Mouse (Mus musculus): ENCODE measurements at regions not wholly inside any gene's neighbourhood (a gene's known extent, or its start where the extent isn't known, plus 50 kb on each side); places are given as distances from the start of the nearest gene placed in this dataset.

GRCm38 (mm10) chr9:43899239-43899638 is 143.9 kb upstream of the Thy1 start:
- Histone ChIP-seq H3K9me3 (no peaks in the 10 kb centered on the region), H3K27ac (0 out of 2 replicates have a peak overlapping the region, but pooled peaks have one; percentile 18), H3K4me3 (no peak overlapping the region), H3K4me2 (no peak overlapping the region), H3K36me3 (no peaks in the 10 kb centered on the region), H3K4me1 (replicated peaks) (peaks cover 28% of the 10 kb centered on the region), H3K9ac (no peak overlapping the region), H3K27me3 (no peaks in the 10 kb centered on the region)
- no peak for ATAC-seq (ENCODE audit: low FRiP score)
- WGBS, result 28% methylated on average over 4 of the region's 4 CpGs

DNA sequence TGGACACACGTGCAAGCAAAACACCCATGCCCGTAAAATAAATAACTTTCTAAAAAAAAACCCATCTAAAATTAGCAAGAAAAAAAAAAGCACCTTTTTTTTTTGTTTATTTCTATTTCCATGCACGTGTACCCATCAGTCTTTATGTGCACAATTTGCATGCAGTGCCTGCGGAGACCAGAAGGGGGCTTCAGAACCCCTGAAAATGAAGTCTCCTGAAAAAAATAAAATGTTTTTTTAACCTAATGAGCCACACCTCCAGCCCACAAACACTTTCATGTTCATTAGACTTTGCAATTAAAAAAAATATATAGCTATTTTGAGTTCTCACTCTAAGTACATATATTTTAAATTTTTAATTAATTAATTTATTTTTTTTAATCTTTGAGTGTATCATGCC is 134.9 kb upstream of the Thy1 start:
- 90% methylated on average over 4 of the region's 4 CpGs for WGBS
- no peak for ATAC-seq (ENCODE audit: low FRiP score)

DNA sequence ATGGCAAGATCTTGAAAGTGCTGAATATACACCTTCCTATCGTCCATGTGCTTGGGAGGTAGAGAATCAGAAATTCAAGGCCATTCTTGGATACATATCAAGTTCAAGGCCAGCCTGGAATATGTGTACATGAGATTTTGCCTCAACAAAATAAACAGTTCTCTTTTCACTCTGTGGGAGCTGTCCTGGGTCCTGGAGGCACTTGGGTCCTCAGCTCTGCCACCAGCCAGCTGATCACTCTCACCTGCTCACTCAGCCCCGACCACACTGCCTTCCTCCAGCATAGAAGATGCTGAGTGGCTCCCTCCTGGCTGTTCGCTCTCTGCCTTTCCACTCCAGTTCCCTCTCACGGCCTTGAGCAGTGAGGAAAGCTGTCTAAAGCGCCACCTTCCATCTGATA is 128.2 kb upstream of the Thy1 start:
- Histone ChIP-seq H3K4me3 (no peak overlapping the region), H3K36me3 (no peaks in the 10 kb centered on the region), H3K27ac (no peak overlapping the region), H3K27me3 (peaks cover 7% of the 10 kb centered on the region; the same call in 1 of the 2 replicates), H3K4me1 (replicated peaks) (peaks cover 28% of the 10 kb centered on the region), H3K9me3 (no peaks in the 10 kb centered on the region), H3K4me2 (no peak overlapping the region), H3K9ac (no peak overlapping the region)
- WGBS, result 66% methylated on average over 5 of the region's 5 CpGs
- no peak for ATAC-seq (ENCODE audit: low FRiP score)

More for the DNA sequence above, 134.9 kb upstream of the Thy1 start:
- Histone ChIP-seq H3K4me2 (no peak overlapping the region), H3K9ac (no peak overlapping the region), H3K9me3 (no peaks in the 10 kb centered on the region), H3K36me3 (no peaks in the 10 kb centered on the region), H3K4me1 (replicated peaks) (peaks cover 10% of the 10 kb centered on the region), H3K27me3 (no peaks in the 10 kb centered on the region), H3K4me3 (no peak overlapping the region), H3K27ac (no peak overlapping the region)

GRCm38 (mm10) chr9:43917467-43917866 is 125.7 kb upstream of the Thy1 start:
- H3K27ac ChIP-seq, result peak overlapping the region; percentile 24; the same call in 1 of the 2 replicates
- no peak overlapping the region for H3K4me3 ChIP-seq
- no peak for ATAC-seq (ENCODE audit: low FRiP score)
- no peaks in the 10 kb centered on the region for H3K9me3 ChIP-seq
- peaks cover 49% of the 10 kb centered on the region for H3K4me1 ChIP-seq (replicated peaks)
- H3K27me3 ChIP-seq, result peaks cover 17% of the 10 kb centered on the region; the same call in 1 of the 2 replicates
- H3K9ac ChIP-seq, result no peak overlapping the region
- H3K36me3 ChIP-seq, result no peaks in the 10 kb centered on the region
- WGBS, result 21% methylated on average over 10 of the region's 10 CpGs
- H3K4me2 ChIP-seq, result no peak overlapping the region

- peaks cover 24% of the 10 kb centered on the region; the same call in 1 of the 2 replicates for H3K27me3 ChIP-seq
- H3K9ac ChIP-seq, result peak overlapping the region; percentile 68
- H3K36me3 ChIP-seq, result no peaks in the 10 kb centered on the region
- H3K4me2 ChIP-seq, result 0 out of 2 replicates have a peak overlapping the region, but pooled peaks have one; percentile 1
- peak overlapping the region; percentile 13; the same call in 1 of the 2 replicates for H3K27ac ChIP-seq
- no peak overlapping the region for H3K4me3 ChIP-seq
- peaks cover 61% of the 10 kb centered on the region for H3K4me1 ChIP-seq (replicated peaks)
- WGBS, result 35% methylated on average over 17 of the region's 17 CpGs
- H3K9me3 ChIP-seq, result no peaks in the 10 kb centered on the region
- no peak for ATAC-seq (ENCODE audit: low FRiP score)
These were observed 124.2 kb upstream of the Thy1 start for GRCm38 (mm10) chr9:43919010-43919409.

GRCm38 (mm10) chr9:43920053-43920754 is 123.0 kb upstream of the Thy1 start:
- Histone ChIP-seq H3K9me3 (no peaks in the 10 kb centered on the region), H3K27ac (peak overlapping the region; percentile 36), H3K4me2 (peak overlapping the region; percentile 25; the same call in 1 of the 2 replicates), H3K36me3 (no peaks in the 10 kb centered on the region), H3K4me3 (no peak overlapping the region), H3K9ac (no peak overlapping the region; the same call in 1 of the 2 replicates), H3K27me3 (peaks cover 24% of the 10 kb centered on the region; the same call in 1 of the 2 replicates), H3K4me1 (replicated peaks) (peaks cover 61% of the 10 kb centered on the region)
- WGBS, result 9% methylated on average over 24 of the region's 24 CpGs
- peak; percentile 37 for ATAC-seq (ENCODE audit: low FRiP score)

DNA sequence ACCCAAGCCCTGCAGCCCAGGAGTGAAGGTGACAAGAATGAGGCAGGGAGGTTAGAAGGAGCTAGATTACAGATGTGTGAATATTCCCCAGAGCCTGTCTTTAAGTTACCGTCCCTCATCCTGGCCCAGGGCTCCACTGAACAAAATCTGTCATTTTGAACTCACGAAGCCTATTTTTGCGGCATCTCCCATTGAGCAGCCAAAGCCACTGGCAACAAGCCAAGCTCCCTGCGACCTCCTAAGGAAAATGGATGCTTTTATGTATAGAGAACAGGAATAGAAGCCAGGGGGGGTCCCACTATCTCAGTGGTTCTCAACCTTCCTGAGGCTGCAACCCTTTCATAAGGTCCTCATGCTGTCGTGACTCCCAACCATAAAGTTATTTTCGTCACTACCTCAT is 121.0 kb upstream of the Thy1 start:
- WGBS, result 38% methylated on average over 6 of the region's 6 CpGs
- Histone ChIP-seq H3K4me3 (no peak overlapping the region), H3K27me3 (peaks cover 24% of the 10 kb centered on the region; the same call in 1 of the 2 replicates), H3K27ac (peak overlapping the region; percentile 65), H3K9ac (0 out of 2 replicates have a peak overlapping the region, but pooled peaks have one; percentile 9), H3K4me2 (no peak overlapping the region), H3K9me3 (0 out of 2 replicates have a peak, but pooled peaks cover 5% of the 10 kb centered on the region), H3K4me1 (replicated peaks) (peaks cover 58% of the 10 kb centered on the region), H3K36me3 (no peaks in the 10 kb centered on the region)
- ATAC-seq (ENCODE audit: low FRiP score), result no peak

GRCm38 (mm10) chr9:43923088-43923487 is 120.1 kb upstream of the Thy1 start:
- Histone ChIP-seq H3K27ac (no peak overlapping the region), H3K9ac (no peak overlapping the region), H3K4me2 (no peak overlapping the region), H3K4me1 (replicated peaks) (peaks cover 50% of the 10 kb centered on the region), H3K27me3 (peaks cover 24% of the 10 kb centered on the region; the same call in 1 of the 2 replicates), H3K9me3 (0 out of 2 replicates have a peak, but pooled peaks cover 5% of the 10 kb centered on the region), H3K36me3 (no peaks in the 10 kb centered on the region), H3K4me3 (no peak overlapping the region)
- 21% methylated on average over 4 of the region's 4 CpGs for WGBS
- no peak for ATAC-seq (ENCODE audit: low FRiP score)

DNA sequence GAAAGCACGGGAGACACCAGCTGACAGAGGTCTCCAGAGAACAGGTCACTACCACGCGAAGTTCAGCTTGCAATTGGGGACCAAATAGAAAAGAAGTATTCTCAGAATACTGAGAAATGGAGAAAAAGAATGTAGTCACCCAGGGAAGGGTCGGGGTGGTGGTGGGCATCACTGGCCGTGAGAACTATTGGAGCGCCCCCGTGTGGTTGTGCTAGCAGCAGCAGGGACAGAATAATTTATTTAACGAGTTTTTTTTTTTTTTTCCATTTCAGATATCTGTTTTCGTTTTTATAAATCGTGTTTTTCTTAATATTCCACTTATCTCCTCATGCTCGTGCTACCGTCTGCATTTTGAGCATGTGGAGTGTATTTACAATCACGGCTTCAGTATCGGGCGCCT is 118.4 kb upstream of the Thy1 start:
- 0 out of 2 replicates have a peak, but pooled peaks cover 5% of the 10 kb centered on the region for H3K9me3 ChIP-seq
- peaks cover 47% of the 10 kb centered on the region for H3K4me1 ChIP-seq (replicated peaks)
- no peak for ATAC-seq (ENCODE audit: low FRiP score)
- no peak overlapping the region for H3K9ac ChIP-seq
- H3K4me2 ChIP-seq, result no peak overlapping the region
- WGBS, result 30% methylated on average over 15 of the region's 15 CpGs
- no peak overlapping the region for H3K4me3 ChIP-seq
- no peak overlapping the region for H3K27ac ChIP-seq
- peaks cover 17% of the 10 kb centered on the region; the same call in 1 of the 2 replicates for H3K27me3 ChIP-seq
- H3K36me3 ChIP-seq, result no peaks in the 10 kb centered on the region

DNA sequence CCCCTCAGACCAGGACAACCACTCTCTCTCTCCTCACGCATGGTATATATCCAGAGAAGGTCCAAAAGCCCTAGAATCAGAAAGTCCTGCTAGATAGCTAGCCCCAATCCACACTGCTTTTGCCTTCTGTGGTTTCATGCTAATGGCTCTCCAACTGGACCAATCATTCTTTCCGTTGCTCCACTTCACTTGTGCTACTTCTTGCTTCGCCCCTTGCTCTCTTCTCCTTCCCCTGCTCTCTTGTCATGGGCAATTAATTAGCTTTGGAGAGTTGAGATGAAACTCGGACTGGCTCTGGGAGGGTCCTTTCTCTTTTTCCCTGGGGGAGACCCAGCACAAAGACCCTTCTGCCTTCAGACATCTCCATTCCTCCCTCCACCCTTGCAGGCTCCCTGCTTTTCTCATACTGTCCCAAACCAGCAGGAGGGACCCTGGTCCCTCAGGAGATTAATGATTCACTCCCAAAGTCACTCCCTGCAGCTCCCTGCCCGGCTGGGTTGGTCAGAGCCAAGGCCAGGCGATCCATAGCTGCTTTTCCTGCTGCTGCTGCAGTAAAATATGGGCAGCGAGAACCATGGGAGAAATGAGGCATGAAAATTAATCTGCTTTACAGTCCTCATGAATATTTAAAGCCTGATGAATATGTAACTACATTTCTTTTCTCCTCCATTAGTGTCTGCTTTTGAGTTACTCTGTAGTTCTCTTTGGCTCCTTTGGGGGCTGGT is 113.7 kb upstream of the Thy1 start:
- Histone ChIP-seq H3K4me2 (peak overlapping the region; percentile 14; the same call in 1 of the 2 replicates), H3K9ac (no peak overlapping the region), H3K4me3 (no peak overlapping the region), H3K27me3 (0 out of 2 replicates have a peak, but pooled peaks cover 4% of the 10 kb centered on the region), H3K9me3 (0 out of 2 replicates have a peak, but pooled peaks cover 5% of the 10 kb centered on the region), H3K4me1 (replicated peaks) (peaks cover 51% of the 10 kb centered on the region), H3K27ac (peak overlapping the region; percentile 88), H3K36me3 (no peaks in the 10 kb centered on the region)
- 17% methylated on average over 7 of the region's 7 CpGs for WGBS
- ATAC-seq (ENCODE audit: low FRiP score), result peak; percentile 65

GRCm38 (mm10) chr9:43930037-43930404 is 113.2 kb upstream of the Thy1 start:
- Histone ChIP-seq H3K4me3 (no peak overlapping the region), H3K27ac (peak overlapping the region; percentile 88), H3K27me3 (0 out of 2 replicates have a peak, but pooled peaks cover 4% of the 10 kb centered on the region), H3K9ac (no peak overlapping the region), H3K9me3 (0 out of 2 replicates have a peak, but pooled peaks cover 5% of the 10 kb centered on the region), H3K36me3 (no peaks in the 10 kb centered on the region), H3K4me2 (no peak overlapping the region), H3K4me1 (replicated peaks) (peaks cover 55% of the 10 kb centered on the region)
- ATAC-seq (ENCODE audit: low FRiP score), result peak; percentile 12

DNA sequence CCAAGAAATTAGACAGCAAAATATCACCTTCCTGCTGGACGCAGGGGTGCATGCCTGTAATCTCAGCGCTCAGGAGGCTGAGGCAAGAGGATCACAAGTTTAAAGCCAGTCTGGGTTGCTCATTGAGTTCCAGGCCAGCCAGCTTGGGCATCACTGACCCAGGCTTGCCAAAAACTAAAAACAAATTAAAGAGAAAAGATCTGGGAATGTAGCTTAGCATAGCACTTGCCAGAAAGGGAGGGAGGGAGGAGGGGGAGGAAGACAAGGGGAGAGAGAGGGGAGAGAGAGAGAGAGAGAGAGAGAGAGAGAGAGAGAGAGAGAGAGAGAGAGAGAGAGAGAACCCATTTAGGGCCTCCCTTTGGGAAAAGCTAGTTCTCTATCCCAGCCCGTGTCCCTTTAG is 112.7 kb upstream of the Thy1 start:
- Histone ChIP-seq H3K27ac (peak overlapping the region; percentile 88), H3K27me3 (0 out of 2 replicates have a peak, but pooled peaks cover 7% of the 10 kb centered on the region), H3K9ac (no peak overlapping the region), H3K4me2 (no peak overlapping the region), H3K4me1 (replicated peaks) (peaks cover 57% of the 10 kb centered on the region), H3K36me3 (no peaks in the 10 kb centered on the region), H3K9me3 (0 out of 2 replicates have a peak, but pooled peaks cover 5% of the 10 kb centered on the region), H3K4me3 (no peak overlapping the region)
- ATAC-seq (ENCODE audit: low FRiP score), result no peak
- WGBS, result 52% methylated on average over 3 of the region's 3 CpGs

Measured in hindbrain, embryonic 13.5 days (tissue).